Mouse (Mus musculus) cerebellum, adult 8-10 months (tissue): Measurements from ENCODE around the gene Rps6ka3.

Experiments used
- DNase-seq: peaks from one replicate; pipeline ENCODE4 v3.0.0; 2022

Rps6ka3 gene

DNA sequence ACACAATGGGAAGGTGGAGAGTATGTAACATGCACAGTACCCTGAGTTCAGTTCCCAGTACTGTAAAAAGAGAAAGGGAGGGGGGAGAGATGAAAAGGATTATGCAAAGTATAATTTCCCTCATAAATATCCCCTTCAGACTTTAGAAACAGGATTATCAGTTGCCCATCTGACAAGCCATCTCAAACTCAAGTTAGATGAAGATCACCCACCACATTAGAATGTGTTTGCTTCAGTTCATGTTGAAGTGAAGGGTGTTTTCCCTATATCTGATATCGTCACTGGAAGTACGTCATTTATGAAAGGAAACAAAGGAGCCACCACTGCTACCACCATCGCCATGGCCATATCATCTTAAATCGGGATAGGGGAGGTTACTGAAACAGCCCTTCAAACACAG, at the start of gene Rps6ka3:
Gene Rps6ka3, plus strand, starts transcription at position 301 of the 400 bp plus-strand sequence.
- no peak for DNase-seq

DNA sequence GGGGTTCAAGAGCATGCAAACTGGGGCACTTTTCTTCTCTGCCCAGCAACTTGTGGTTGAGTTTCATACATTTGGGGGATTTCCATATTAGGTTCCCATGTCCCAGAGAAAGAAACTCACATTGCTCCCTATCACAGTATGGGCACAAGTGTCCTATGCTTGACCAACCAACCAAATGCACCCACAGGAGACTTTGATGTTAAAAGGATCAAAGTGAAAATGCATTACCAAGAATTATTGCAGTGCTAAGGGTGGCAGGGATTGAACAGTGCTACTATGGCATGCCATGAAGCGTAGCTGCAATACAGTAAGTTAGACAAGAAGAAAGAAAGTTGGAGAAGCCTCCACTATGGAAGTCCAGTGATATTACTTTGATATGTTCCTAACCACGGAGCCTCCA, 40.9 kb upstream of the Rps6ka3 start:
- DNase-seq: no peak

DNA sequence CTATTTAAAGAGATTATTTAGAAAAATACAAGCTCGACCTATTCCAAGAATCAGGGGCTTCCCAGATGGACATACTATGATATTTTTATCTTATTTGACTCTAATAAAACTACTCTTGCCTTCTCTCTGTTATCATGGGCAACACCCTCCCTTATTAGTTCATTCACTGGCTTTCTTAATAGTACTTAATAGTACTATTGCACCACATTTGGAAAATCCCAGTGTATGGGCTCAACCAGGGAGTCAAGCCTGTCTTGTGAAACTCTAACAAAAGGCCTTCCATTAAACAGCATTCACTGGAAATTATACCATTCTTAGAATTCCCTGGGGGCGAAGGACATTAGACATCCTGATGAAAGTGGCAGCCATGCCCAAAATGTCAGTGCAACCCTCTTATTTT, 38.5 kb upstream of the Rps6ka3 start:
- DNase-seq: no peak

DNA sequence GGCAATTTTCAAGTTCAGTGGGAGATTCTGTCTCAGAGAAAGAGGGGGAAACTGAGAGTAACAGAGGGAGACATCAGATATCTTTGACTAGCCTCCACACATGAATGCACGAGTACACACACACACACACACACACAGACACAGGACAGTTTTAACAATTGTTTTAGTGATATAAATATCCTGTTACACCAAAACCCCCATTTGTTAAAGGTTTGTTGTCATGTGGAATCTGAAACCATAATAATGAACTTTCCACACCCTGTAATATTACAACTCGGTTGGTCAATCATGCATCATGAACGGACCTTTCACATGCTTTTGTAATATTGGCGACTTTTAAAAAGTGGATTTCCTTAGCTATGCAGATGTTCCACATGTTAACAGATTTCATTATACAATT, 18.5 kb upstream of the Rps6ka3 start:
- no peak for DNase-seq

DNA sequence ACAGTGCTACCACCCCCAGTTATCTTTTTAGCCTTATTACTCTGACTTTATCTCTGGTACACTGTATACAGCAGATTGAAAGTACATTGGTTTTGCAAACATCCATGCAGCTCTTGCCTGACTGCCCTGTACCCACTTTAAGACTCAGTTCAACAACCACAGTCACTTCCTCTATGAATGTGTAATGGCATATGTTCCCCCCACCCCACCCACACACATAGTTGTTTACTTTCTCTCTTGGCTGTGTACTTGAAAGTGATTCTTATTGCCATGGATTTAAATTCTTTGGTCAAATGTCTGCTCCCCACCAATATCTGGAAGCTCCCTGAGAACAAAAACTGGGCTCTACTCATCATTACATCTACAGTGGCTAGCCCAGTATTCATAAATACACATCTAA, 10.6 kb upstream of the Rps6ka3 start:
- no peak for DNase-seq

DNA sequence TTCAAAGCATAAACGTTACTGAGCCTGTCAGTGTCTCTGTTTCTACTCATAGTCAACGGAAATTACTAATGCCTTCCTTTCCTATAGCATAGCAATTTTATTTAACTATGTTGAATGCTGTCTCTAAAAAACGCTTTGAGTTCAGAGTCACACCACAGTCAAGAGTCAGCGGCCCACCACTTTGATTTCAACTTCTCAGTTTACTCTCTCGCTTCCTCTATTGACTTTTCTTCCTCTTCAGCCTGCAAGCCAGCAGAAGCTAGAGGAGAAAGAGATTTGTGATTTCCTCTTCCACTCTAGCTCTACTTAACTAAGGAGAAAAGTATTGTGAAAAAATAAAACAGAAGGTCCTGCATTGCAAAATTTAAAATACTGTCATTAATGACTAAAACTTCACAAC, 10.0 kb upstream of the Rps6ka3 start:
- DNase-seq: no peak

DNA sequence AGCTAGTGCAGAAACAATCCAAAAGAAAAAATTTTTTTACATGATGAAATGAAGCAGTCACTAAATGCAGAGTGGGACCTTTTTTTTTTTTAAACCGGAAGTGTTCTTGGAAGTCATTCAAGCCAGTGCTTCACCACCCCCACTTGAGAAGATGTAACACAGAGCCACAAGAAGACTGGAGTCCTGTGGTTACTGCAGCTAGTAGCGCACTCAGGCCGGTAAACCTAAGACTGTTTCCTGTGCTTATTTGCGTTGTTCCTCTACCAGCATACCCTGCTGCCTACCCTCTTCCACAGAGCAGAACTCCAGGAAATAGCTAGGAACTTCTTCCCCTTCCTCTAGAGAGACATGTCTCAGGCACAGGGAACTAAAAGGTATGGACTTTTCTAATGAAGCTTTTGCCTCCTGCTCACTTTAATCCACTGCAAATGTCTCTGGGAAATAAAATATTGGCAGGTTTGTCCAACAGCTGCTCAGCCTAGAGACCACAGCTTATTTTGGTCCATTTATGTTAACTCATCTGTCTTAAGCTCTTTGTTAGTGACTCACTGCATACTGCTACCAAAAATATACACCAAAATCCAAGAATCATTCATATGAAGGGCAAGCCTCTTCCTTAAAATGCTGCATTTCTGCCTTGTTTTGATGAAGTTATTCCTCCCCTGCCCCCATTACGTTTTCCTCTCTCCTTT, 931 bp downstream of the Rps6ka3 start:
- no peak for DNase-seq

DNA sequence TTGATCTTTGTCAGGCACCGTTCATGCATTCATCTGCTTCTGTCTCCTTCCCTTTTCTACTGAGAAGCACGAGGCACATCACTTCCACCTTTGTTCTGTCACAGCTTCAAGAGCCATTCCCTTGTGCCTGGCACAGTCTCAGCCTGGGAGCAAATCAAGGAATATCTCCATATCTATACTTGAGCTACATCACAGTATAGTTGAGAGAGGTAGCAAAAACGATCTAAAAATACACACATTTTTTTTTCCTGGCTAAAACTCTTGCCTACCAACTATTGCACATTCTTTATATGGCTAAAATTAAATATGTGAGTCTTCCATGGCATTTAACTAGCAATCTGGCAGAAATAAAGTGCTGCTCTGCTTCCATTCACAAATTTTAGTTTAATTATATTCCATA, 5.1 kb downstream of the Rps6ka3 start:
- DNase-seq: no peak

DNA sequence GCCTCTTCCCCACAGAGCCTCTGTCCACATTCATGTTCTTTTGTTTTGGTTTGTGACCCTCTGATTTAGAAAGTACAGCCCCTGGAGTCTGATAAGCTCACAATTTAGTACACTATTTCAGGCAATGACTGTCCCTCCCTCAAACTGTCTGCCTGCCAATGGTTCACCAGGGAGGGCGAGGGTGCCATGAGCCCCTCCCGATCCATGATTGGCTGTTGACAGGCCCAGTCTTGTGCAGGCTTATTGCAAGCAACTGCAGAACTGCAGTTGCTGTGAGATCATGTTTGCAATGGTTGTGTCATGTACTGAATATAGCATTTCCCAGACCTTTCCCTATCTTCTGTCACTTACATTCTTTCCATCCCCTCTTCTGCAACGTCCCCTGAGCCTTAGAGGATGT, 12.4 kb downstream of the Rps6ka3 start:
- DNase-seq: no peak

DNA sequence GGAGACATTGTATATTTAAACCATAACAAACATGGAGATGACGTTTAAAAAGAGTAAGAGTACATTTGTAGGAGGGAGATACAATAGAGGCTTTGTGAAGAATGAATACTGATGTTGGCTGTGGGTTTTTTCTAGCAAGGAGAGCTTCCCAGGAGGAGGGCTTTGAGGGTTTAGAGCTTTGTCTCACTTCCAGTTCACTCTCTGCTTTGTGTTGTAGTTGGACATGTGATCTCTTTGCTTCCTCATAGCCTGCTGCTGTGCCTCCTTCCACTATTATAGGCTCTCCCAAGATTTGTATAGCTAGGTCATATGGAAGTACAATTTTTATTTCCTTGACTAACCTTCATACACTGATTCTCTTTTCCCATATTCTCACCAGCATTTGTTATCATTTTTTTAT, 27.2 kb downstream of the Rps6ka3 start:
- DNase-seq: no peak

DNA sequence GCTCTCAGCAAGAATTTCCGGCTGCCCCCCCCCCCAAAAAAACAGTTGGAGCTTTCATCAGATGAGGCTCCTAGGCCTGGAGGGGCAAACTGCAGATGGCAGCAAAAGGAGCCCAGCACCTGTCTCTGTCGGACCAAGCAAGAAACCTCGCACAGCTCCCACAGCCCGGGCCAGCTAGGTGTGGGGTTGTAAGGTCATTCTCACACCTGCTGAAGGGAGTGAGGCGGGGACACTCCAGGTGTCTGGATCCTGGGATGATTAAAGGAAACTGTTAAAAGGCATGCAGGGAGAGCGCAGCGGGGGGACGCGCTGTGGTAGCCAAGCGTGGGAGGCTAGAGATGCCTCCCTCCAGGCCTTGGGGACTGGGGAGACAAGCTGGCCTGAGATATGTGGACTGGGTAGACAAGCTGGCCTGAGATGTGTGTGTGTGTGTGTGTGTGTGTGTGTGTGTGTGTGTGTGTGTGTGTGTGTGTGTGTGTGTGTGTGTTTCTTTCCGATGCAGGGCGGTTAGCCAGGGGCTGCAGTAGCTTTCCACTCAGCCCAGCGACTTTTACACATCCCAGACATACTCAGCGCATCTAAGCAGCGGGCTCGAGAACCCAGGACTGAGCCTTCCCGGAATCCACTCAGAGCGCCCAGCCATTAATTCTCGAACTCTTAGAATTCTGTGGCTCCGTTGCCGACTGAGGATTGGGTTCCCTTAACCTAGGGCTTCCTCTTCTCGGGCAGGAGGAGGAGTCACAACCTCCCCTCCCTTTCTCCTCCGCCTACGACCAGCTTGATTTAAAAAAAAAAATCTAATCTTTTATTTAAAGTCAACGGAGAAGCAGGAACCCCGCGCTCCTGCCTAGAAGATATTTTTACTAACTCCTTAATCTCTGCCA, 44.1 kb downstream of the Rps6ka3 start:
- DNase-seq: peak; percentile 43

DNA sequence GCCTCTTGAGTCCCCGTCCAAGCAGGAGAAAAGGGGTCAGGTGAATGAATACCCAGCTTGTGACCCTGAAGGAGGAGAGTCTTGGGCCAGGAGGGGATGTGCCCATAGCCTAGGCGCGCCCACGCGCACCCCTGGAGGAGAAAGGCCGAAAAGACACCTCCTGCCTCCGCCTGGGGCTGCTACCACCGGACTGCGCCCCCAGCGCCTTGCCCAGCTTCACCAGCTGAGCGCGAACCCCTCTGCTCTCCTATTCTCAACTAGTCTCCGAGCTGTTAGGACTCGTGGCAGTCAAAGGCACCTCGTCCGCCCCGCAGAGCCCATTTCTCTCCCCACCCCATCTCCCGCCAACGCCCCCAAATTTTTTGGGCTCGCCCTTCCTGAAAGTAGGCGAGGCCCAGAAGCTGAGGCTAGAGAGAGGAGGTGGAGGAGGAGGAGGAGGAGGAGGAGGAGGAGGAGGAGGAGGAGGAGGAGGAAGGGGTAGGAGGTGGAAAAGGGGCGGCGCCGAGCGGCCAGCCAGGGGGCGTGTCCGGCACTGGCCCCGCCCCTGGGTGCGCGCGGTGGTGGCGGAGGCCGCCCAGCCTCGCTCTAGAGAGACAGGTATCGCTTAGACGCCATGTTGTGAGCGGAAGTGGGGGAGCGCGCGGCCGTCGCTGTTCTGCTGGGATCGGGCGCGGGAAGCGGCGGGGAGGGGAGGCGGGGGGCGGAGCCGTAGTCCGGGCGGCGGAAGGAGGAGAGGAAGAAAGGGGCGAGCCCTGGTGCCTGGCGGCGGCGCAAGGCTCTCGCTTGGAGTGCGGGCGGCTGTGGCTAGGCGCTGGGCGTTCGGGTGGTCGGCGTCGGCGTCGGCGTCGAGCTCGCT, 45.2 kb downstream of the Rps6ka3 start:
- DNase-seq: peak; percentile 75

DNA sequence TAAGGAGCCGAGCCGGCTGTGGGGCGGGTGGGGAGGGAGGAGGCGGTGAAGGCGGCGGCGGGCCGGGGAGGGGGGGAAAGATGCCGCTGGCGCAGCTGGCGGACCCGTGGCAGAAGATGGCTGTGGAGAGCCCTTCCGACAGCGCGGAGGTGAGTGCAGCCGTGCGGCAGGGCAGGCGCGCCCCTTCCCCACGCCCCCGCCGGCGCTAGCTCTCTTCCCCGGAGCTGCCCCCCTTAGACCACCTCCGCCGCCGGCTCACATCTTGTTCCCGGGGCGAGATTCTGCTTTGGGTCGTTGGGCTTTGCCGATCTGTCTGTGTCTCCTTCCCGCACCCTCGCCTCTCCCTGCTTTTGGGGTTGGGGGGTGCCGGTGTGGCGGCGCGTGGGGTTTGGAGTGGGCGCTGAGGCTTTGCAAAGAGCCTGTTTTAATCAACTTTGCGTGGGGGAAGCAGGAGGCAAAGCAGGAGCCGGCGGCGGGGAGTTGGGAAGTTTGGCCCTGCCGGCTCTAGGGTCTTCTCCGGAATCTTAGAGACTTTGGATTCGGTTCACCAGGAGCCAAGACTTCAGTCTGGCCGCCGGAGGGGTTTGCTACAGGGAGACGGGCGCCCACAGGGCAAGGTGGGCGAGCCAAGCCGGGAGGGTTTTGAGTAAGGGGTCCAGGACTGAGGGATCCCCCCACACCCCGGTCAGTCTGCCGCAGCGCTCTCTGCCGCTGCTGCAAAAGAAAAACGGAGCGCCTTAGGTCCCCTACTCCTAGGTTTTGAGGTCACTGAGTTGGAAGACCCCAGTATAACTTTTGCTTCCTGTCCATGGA, 46.1 kb downstream of the Rps6ka3 start:
- DNase-seq: peak; percentile 35

DNA sequence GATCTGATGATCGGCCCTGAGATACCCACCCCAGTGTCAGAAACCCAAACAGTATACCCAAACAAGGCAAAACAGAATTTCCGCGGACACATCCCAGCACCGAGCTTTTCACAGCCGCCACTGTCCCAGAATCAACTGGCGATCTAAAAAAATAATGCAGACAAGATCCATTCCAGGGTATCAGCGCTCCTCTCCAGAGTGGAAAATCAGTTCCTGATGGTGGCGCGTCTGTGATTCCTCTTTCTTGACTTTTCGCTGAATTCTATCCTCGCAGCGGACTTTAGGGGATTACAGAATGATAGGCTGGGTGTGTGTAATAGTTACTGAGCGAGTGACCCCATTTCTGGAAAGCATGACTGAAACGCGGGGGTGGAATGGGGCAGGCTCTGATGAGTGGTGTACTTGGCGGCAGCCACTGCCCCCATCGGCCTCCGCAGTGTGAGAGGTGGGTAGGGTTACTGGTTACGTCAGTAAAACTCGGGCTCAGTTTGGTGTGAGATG, 46.9 kb downstream of the Rps6ka3 start:
- peak; percentile 34 for DNase-seq

DNA sequence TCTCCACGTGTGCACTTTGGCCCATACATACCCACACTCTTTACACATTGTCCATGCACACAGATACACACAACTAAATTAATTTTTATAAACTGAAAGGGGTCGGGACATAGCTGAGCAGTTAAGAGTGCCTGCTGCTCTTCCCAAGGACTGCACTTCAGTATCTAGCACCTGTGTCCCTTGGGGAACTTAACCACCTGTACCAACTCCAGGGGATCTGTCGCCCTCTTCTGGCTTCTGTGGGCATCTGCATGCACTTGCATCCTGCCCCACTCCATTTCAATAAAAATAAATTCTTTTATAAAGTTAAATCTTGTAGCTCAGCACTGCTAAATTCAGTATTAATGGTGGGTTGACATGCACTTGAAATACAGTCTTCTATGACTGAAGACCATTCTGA, 54.6 kb downstream of the Rps6ka3 start:
- DNase-seq: no peak

DNA sequence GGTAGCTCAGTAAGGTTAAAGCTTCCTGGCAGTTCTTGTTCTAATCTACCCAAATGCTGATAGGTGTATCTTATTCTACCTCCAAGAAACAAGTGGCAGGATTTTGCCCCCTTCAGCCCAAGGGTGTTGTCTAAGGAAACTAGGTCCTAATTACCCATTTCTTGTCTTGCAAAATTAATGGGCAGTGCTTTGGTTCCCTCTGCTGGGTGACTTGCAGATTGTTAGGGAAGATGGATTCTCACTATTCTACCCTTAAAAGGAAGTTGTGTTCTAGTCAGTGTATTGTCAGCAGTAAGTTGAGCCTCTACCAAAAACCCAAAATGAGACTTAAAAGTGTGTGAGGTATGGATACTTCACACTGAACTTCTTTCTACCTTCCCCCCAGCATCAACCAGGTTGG, 59.0 kb downstream of the Rps6ka3 start:
- DNase-seq: peak; percentile 25

DNA sequence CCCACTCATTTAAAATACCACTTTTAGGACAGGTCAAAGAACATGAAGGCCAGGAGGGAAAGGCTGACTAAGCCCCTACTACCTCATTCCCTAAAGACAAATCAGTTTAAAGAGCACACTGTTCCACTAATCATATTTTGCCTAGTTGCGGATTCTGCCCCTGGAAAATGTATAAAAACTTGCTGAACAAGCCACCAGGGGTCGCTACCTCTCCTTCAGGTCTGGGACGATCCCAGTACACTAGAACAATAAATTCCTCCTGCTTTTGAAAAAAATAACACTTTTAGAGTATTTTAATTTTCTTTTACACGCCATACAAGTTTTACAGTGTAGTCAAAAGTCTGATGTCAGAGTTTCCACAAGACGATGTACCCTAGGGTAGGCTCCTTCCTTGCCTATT, 76.7 kb downstream of the Rps6ka3 start:
- no peak for DNase-seq

DNA sequence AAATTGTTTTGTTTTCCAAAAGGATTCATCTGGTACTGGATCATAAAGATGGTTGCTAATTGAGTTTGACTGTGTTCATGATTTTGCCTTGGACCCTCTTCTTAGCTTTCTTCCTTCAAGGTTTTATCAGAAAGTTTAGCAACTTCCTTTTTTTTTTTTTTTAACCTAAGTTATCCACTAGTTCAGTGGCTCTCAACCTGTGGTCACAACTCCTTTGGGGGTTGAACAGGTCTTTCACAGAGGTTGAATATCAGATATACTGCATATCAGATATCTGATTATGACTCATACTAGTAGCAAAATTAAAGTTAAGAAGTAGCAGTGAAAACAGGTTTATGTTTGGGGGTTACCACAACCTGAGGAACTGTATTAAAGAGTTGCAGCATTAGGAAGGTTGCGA, 85.8 kb downstream of the Rps6ka3 start:
- no peak for DNase-seq

DNA sequence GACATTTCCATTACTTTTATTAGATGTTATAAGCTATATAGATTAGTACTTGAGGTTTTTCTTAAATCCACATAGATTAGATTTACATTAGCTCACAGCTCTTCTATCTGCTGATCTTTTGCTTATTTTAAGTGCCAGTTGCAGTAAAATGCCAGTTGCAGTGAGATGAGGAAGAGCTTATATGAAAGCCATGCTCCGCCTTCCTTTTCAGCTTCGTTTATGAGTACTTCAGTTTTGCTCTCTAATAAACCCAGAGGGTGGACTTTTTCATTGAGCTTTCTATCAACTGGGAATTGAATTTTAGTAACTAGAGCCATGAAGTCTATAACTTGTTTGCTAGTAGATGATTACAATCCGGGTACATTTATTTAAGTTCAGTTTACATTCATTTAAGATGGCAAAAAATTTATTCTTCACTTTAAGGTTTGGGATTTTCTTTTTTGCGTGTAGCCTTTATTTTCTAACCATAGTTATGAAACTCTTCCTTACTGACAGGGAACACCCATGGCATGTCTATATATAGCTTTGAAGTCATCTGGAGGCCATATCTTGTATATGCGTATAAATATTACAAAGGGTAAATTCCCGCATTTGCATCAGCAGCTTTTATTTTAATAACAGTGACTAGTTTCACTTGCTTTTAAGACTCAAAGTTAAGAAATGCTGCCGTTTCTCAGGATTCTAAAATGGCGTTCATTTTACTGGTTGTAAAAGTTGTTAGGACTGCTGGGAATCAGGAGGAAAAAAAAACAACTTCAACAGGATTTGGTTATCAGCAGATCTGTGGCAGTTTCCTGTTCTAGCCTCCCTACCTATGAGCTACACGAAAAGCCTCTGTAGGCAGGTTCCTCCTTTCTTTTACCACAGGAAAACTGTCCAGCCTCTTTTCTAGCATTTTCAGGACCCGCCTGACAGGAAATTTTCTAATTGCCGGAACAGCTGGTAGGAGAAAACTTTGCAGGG, 92.5 kb downstream of the Rps6ka3 start:
- no peak for DNase-seq

DNA sequence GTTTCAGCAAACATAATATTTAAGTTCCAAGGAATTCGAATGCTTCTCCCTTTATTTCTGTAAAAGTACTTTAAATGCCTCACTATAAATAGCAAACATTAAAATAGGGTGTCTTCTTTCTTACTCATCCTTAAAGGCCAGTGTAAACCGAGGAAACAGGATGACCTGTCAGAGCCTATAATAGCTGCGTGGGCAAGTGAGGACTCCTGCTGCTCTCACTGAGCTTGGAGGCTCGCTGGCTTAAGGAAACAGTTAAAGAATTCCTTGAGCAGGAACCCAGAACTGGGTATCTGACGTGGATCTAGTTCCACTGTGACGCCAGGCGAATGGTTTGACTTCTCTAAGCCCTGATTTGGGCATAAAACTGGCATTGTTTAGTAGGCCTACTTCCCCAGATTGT, 105.2 kb downstream of the Rps6ka3 start:
- no peak for DNase-seq

DNA sequence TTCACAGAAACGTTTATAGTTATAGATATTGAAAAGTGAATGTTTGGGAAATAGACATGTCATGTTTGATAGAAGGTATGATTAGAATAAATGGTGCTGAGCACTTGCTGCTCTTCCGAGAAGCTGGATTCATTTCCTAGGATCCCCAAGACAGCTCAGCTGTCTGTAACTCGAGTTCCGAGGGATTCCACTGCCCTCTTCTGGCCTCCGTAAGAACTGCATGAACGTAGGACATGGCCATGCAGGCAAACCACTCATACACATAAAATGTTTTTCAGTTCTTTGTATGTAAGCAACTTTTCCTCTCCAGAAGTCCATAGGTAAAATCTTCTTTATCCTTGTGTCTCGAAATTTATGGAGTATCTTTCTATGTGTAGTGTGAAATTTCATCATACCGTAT, 111.2 kb downstream of the Rps6ka3 start:
- peak; percentile 64 for DNase-seq
